Comparison of ENCODE assay signal across 9 mouse cellular contexts in genomic region chr14:47514816-47515453, GRCm38 (mm10). TPM values are rescaled to one million over a fixed set of nuclear protein-coding genes. Genes with fewer than 3 reads are reported as not detected.
DNase-seq lines count a peak whose midpoint lies in the region; ATAC-seq lines count a peak whose summit lies in the region.
"Had no signal": no experiment of that assay in that cellular context is flagged by ENCODE, and none has a peak within 500 bp of the region (broad histone marks: within the 10 kb centered on the region; RNA-seq: fewer than 3 reads in every experiment).

No protein-coding gene starts in this region.

- no peaks in the 10 kb centered on the region for H3K27me3 ChIP-seq in heart, embryonic 13.5 days (replicated peaks)

- H3K27ac ChIP-seq in heart, embryonic 13.5 days (replicated peaks): peak overlapping the region; percentile 68

- no peaks in the 10 kb centered on the region for H3K36me3 ChIP-seq in heart, embryonic 13.5 days

- ATAC-seq in heart, embryonic 13.5 days (ENCODE audit: extremely low read depth, insufficient number of reproducible peaks, low FRiP score, low TSS enrichment): no peak
- ATAC-seq in monocyte, adult 5-6 weeks (replicated peaks; ENCODE audit: insufficient number of reproducible peaks, low FRiP score, low TSS enrichment, poor library complexity, severe bottlenecking): peak; percentile 88

- intact Hi-C loops in left cerebral cortex, postnatal 36 days (cut with DNase I): no loop called here

- peak overlapping the region; percentile 43 for H3K4me2 ChIP-seq in heart, embryonic 13.5 days

- no peak overlapping the region for H3K4me3 ChIP-seq in heart, embryonic 13.5 days
- H3K4me3 ChIP-seq: myocyte had no signal

- peak; percentile 73 for DNase-seq in urinary bladder, postnatal 14 days (ENCODE audit: low spot score)
- DNase-seq in urinary bladder, postnatal 10 days (ENCODE audit: low spot score): no peak
- DNase-seq in kidney, postnatal 36 days: peak; percentile 47 to 64
- no peak for DNase-seq in cerebellum, adult 9-11 months
- DNase-seq in frontal cortex, postnatal 14 days (ENCODE audit: low spot score in 2 of 2): no peak
- no peak for DNase-seq in left cerebral cortex, postnatal 36 days (ENCODE audit: low spot score in 2 of 2)

- H3K4me1 ChIP-seq in heart, embryonic 13.5 days: peaks cover 32% of the 10 kb centered on the region

- 0 out of 2 replicates have a peak overlapping the region, but pooled peaks have one; percentile 44 for H3K9ac ChIP-seq in heart, embryonic 13.5 days

- no peaks in the 10 kb centered on the region for H3K9me3 ChIP-seq in heart, embryonic 13.5 days

- WGBS in heart, embryonic 13.5 days: 50% methylated on average over 7 of the region's 7 CpGs

RNA-seq across cellular contexts. Expression of gene Atg14, which starts 55.5 kb away (rescaled TPM):
- 9.1 and 11.0 TPM in 2 replicates for polyA plus RNA-seq in heart, embryonic 13.5 days (2015; fragmentation: Nextera tagmentation; extraction: Ambion mirVana)
- 9.4 to 17.0 TPM (median 10.1 TPM) in 3 replicates for total RNA-seq in monocyte, adult 5-6 weeks (2017)
- total RNA-seq in left cerebral cortex, postnatal 36 days (2021): 10 to 100 TPM; 16.3 to 20.5 TPM

Comparison
In these comparisons a context has a peak if more than half of its experiments do, and no peak if none do; other contexts are left out.
1. DNase-seq: peak in urinary bladder, postnatal 14 days (single experiment) and kidney, postnatal 36 days (2 of 2); none in urinary bladder, postnatal 10 days (single experiment), cerebellum, adult 9-11 months (single experiment), frontal cortex, postnatal 14 days (0 of 2) and left cerebral cortex, postnatal 36 days (0 of 2).